Mouse (Mus musculus) spleen, embryonic (tissue): ENCODE data around the gene Dpp7.

Experiments
- CTCF ChIA-PET: fragments of 350-600 bp; sonication (Branson Sonifier 250); formaldehyde crosslinking; loops from one replicate; lab custom pipeline; 2022; lab: Charles Lee

The Dpp7 gene

DNA sequence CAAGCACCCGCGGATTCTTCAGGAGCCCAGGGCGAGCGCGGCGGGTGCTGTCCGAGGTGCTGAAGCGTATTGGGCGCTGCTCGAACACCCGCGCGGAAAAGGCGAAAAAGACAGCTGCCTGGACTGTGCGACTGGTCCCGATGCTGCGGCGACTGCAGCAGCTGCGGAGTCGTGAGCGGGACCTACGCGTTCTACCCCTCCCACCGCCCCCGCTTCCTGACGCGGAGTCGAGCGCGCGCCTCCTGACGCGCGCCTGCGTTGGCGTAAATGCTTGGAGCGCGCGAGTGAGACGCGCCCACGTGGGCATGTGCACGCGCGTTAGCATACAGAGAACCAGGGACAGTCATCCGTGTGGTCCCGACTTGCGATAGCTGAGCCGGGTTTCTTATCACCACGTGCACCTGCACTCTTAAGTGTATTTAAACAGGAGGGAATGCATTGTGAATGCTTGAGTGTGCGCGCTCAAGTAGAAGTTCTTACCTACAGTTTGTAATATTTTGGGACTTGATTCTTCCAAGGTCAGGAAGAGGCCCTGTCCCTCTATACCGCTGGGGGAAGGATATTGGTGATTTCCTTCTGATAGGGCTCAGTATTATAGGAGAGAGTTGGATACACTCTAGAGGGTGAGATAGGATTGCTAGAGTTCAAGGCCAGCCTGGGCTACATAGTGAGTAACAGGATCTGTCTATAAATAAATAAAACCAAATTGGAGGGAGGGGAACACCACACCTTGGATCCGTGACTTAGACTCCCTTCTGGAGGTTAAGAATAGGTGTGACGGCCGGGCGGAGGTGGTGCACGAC is 37.0 kb downstream of the Dpp7 start, which contains the start of gene Grin1:
Gene Grin1 (minus strand): TSS at position 217 of the 803 bp plus-strand sequence.
- CTCF ChIA-PET, result no interaction called here

DNA sequence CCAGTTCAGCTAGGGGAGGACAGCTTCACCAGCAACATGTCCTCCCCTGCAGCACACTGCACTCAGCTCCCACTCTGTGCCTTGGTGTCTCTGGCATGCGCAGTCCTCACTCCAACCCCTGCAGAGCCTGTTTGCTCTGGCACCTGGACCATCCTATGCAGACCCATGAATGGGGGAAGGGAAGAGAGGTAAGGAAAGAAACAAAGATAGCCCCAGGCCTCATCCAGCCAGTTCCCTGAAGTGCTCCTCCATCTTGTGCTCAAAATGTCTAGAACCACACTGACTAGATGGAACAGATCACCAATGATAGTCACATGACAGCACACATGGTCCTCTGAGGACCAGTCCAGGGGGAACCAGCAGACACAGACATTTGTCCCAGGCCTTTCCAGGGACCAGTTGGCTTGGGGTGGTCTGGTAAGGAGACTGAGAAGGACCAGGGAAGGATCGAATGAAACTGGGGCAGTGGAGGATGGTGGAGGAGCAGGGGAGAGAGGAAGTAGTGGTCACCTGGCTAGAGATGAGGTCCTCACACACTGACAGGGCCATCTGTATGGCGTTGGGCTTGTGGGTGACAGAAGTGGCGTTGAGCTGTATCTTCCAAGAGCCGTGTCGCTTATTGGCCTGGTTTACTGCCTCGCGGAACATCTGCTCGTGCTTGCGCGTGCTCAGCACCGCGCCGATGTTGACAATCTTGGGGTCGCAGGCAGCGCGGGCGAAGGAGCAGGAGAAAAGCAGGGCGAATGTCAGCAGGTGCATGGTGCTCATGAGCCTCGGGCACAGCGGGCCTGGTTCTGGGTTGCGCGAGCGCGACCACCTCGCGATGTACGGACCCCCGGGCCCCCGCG is 37.8 kb downstream of the Dpp7 start:
- CTCF ChIA-PET, result no interaction called here

DNA sequence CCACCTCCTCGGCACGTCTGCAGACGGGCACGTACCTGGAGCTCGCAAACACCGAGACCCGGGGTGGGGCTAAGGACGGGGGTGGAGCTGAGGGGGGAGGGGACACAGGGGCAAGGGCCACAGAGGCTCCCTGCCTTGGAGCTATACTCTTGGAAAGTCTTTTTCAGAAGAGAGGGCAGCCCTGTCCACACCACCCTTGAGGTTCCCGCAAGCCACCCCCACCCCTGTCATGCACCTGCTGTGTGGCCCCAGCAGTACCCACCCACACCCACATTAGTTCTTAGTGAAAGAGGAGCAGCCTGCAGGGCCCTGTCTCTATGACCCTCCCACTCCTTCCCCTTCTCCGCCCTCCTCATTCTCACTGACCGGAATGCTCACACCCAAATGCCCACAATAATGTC is 44.7 kb downstream of the Dpp7 start:
- CTCF ChIA-PET, result no interaction called here

DNA sequence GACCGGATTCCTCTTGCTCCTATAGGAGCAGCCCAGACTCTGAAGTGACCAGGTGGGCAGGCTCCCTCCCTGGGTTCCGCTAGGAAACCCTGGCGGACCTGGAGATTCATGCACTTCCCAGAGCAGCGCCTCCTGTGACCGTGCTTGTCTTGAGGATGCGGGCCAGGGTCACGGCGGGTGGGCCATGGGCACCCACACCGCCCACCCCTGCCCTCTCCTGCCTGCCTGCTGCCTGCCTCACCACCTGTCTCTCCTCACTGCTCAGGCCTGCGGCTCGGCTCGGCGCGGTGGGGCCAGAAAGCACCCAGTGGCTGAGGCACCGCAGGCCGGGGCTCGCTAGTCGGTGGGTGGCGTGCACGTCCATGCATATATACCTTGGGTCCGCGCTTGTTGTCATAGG is 45.2 kb downstream of the Dpp7 start:
- CTCF ChIA-PET, result no interaction called here

DNA sequence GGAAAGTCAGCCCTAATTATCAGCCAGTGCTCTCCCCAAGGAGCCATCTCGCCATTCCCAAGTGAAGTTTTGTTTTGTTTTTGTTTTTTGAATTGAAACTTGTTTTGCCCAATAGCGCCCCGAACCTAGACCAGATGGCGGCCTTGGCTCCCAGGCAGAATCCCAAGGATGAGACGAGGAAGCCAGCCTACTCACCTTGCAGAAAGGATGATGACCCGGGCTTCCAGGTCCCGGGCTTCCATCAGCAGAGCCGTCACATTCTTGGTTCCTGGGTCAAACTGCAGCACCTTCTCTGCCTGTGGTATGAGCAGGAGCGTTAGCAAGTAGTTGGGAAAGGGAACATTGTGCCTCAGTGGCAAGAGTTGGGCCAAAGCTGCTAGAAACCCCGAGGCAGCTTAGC is 46.0 kb downstream of the Dpp7 start:
- CTCF ChIA-PET, result no interaction called here

DNA sequence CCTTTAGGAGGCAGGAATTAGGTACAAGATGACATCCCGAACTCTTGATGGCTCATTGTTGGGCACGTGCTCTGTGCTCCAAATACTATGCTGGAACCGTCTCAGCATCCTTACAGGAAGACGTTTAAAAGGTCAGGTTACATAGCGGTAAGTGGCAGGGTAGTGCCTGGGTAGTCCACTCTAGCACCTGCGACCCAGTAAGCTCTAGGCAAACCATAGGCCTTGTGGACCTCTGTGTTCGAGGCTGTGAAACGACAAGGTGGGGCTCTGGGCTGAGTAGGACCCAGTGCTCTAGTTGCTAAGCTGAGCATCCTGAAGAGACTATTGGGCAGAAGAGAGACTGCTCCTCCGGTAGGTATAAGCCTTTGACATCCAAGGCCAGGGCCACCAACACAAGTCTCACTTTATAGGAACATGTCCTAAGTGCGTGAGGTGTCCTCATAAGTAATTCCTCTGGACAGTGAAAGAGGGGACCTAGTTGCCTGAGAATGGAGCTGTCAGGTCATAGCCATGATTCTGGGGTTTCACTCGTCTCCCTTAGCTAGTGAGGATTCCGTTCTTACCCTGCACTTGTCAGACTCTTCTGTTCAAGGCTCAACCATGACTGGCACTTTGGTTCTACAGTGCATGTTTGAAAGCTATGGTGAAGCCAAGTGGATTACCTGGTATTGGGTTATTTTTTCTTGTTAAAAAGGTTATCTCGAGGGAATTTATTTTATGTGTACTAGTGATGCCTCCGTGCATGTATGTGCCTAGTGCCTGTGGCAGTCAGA is 50.4 kb downstream of the Dpp7 start:
- CTCF ChIA-PET, result no interaction called here

DNA sequence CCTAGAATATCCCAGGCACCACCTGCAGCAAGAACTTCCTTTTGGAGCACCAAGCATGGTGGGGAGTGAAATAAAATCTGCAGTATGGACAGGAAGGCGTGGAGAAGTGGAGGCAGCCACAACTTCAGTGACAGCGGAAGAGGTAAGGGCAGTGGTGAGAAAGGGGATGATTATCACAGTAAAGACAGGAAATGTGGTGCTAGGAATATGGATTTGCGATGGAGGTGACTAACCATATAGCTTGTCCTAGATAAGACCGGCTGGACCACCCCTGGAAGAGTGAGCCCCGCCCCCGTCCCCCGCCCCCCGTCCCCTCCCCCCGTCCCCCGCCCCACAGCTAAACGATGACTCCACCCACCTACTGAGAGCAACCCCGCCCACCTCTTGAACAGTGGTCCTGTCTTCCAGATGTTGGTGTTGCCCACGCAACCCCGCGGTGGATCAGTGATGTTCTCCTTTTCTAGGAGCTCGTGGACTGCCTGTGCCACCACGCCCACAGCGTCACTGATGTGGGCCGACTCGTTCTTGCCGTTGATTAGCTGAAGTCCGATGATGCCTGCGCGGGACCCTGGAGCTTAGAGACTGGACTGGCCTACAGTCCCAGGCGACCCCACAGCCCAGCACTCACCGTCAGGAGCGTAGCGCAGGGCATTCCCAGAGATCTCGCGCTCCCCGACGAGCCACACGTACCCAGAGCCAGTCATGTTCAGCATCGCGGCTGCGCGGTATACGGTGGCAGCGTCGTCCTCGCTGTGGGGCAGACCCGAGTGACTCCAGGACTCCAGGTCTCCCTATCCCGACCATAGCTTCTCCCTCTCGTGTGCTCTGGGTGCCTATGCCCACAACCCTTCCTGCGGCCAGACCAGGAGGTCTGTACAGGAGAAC is 51.3 kb downstream of the Dpp7 start:
- CTCF ChIA-PET, result no interaction called here

DNA sequence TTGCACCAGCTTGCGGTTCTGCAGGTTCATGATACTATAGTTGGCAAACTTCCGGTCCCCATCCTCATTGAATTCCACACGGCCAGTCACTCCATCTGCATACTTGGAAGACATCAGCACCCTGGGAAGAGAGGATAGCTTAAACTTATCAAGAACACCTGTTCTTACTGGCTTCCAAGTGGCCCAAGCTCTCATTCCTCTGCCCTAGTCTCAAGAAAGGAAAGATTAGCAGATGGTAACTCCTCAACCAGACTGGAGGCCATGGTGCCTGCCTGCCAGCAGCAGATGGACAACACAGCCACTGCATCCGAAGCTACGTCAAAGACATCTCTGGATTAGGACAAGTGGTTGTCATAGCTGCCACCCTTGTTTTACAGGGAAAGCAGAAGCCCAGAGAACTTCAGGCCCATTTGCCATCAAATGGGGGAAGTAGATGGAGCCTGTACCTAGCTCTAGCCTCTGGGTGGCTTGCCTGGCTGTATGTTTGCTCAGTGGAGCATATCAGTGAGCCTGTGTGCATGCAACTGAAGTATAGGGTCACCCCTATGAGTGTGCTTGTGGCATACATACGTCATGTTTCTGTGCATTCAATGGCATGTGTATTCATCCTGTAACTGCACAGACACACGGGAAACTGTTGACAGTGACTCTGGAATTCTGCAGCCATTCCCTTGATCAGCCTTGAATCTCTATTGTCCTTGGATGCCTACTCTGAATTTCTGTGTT is 52.1 kb downstream of the Dpp7 start:
- CTCF ChIA-PET, result no interaction called here

DNA sequence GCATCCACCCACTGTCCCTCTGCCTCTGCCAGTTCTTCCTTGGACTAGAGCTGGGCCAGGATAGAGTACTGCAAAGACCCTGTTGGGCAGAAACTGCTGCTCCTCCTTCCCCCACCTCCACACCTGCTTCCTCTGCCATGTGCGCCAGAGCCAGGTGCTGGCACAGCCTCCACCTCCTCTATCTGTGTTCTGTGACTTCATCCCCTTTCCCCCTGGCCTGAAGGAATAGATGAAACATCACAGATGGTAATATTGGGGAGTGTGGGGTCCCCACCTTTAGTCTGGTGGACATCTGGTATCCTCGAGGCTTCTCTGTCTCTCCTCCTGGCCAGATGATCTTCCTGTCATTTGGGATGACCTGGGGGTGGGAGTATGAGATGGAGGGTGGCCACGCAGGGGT is 52.7 kb downstream of the Dpp7 start:
- CTCF ChIA-PET, result no interaction called here
